Mouse (Mus musculus) MEL (cell line): ENCODE results near the gene Lhx2. TPM values are rescaled to one million over a fixed set of nuclear protein-coding genes. Genes with fewer than 3 reads are reported as not detected.

Experiments
- DNase-seq: peaks from one replicate; pipeline ENCODE4 v3.0.0; 2011; ENCODE audit warnings: low read depth, low spot score
- H3K27ac ChIP-seq: 2 replicates; pipeline ENCODE4 v1.5.1; 2012; ENCODE audit warnings: low read depth, mild to moderate bottlenecking, control low read depth, low read length, moderate library complexity; ENCODE audit not compliant: control insufficient read depth
- H3K27me3 ChIP-seq, 2 experiments: fragments of 150-350 bp in 1 of 2; sonication (generic) in 1 of 2; 2 replicates each; pipeline ENCODE4 v1.6.1; 2012; ENCODE audit warnings: low read length in 2 of 2, mild to moderate bottlenecking in 2 of 2, improper control_type of control experiment in 1 of 2, moderate library complexity in 1 of 2; ENCODE audit not compliant: insufficient read depth in 2 of 2, control insufficient read depth in 1 of 2
- H3K36me3 ChIP-seq, 2 experiments: 2 replicates each; pipeline ENCODE4 v1.6.1; 2012 to 2014; ENCODE audit warnings: low read length in 2 of 2, improper control_type of control experiment in 1 of 2, inconsistent platforms in 1 of 2, mild to moderate bottlenecking in 1 of 2; ENCODE audit not compliant: insufficient read depth in 2 of 2, control insufficient read depth in 1 of 2
- H3K4me1 ChIP-seq, 2 experiments: fragments of 150-350 bp in 1 of 2; sonication (generic) in 1 of 2; 2 replicates each; pipeline ENCODE4 v1.6.1; 2012; ENCODE audit warnings: low read length in 2 of 2, improper control_type of control experiment in 1 of 2, mild to moderate bottlenecking in 1 of 2; ENCODE audit not compliant: insufficient read depth in 2 of 2, control insufficient read depth in 1 of 2
- H3K4me3 ChIP-seq, 2 experiments: fragments of 150-350 bp in 1 of 2; sonication (generic) in 1 of 2; 2 replicates each; pipeline ENCODE4 v1.5.1; 2012; ENCODE audit warnings: low read depth in 2 of 2, low read length in 2 of 2, mild to moderate bottlenecking in 2 of 2, moderate library complexity in 2 of 2, control low read depth in 1 of 2, improper control_type of control experiment in 1 of 2; ENCODE audit not compliant: control insufficient read depth in 1 of 2, insufficient read depth in 1 of 2
- H3K79me2 ChIP-seq: 2 replicates; pipeline ENCODE4 v1.6.1; 2012; ENCODE audit warnings: mild to moderate bottlenecking, low read length, moderate library complexity; ENCODE audit not compliant: control insufficient read depth, poor library complexity, insufficient read depth
- H3K9ac ChIP-seq: 2 replicates; pipeline ENCODE4 v1.6.1; 2012; ENCODE audit warnings: low read depth, mild to moderate bottlenecking, control low read depth, low read length, moderate library complexity; ENCODE audit not compliant: control insufficient read depth, poor library complexity, severe bottlenecking
- H3K9me3 ChIP-seq: fragments of 150-350 bp; sonication (generic); replicated peaks from 2 replicates; pipeline ENCODE4 v1.6.1; 2012; ENCODE audit warnings: mild to moderate bottlenecking, low read length, improper control_type of control experiment, moderate library complexity; ENCODE audit not compliant: insufficient read depth
- BHLHE40 ChIP-seq: IDR thresholded peaks from 2 replicates; pipeline ENCODE4 v1.6.1; 2012; ENCODE audit warnings: low read depth, mild to moderate bottlenecking, inconsistent platforms, low read length, improper control_type of control experiment, borderline replicate concordance
- CHD1 ChIP-seq: IDR thresholded peaks from 2 replicates; pipeline ENCODE4 v1.6.1; 2012; ENCODE audit warnings: low read depth, mild to moderate bottlenecking, inconsistent platforms, low read length, improper control_type of control experiment
- ETS1 ChIP-seq: IDR thresholded peaks from 2 replicates; pipeline ENCODE4 v1.6.1; 2012; ENCODE audit warnings: low read depth, mild to moderate bottlenecking, inconsistent platforms, low read length, improper control_type of control experiment, moderate library complexity
- MEF2A ChIP-seq: IDR thresholded peaks from 2 replicates; pipeline ENCODE4 v1.6.1; 2014; ENCODE audit warnings: low read depth, mild to moderate bottlenecking, inconsistent platforms, low read length, improper control_type of control experiment; ENCODE audit not compliant: poor library complexity, insufficient replicate concordance, severe bottlenecking; ENCODE audit errors: extremely low read depth
- MYB ChIP-seq: IDR thresholded peaks from 2 replicates; pipeline ENCODE4 v1.6.1; 2011; ENCODE audit warnings: mild to moderate bottlenecking, low read depth, low read length, improper control_type of control experiment
- NELFE ChIP-seq: IDR thresholded peaks from 2 replicates; pipeline ENCODE4 v1.6.1; 2011; ENCODE audit warnings: low read depth, low read length, improper control_type of control experiment
- SIN3A ChIP-seq: IDR thresholded peaks from 2 replicates; pipeline ENCODE4 v1.6.1; 2012; ENCODE audit warnings: low read length, improper control_type of control experiment, inconsistent platforms
- UBTF ChIP-seq: IDR thresholded peaks from 2 replicates; pipeline ENCODE4 v1.6.1; 2012; ENCODE audit warnings: low read depth, mild to moderate bottlenecking, inconsistent platforms, low read length, improper control_type of control experiment, moderate library complexity, borderline replicate concordance; ENCODE audit not compliant: insufficient read depth
- ZC3H11A ChIP-seq: IDR thresholded peaks from 2 replicates; pipeline ENCODE4 v1.6.1; 2012; ENCODE audit warnings: low read depth, mild to moderate bottlenecking, inconsistent platforms, low read length, improper control_type of control experiment
- ZMIZ1 ChIP-seq: IDR thresholded peaks from 2 replicates; pipeline ENCODE4 v1.6.1; 2012; ENCODE audit warnings: low read depth, mild to moderate bottlenecking, inconsistent platforms, low read length, improper control_type of control experiment, moderate library complexity
- polyA plus RNA-seq, 2 experiments: library from polyadenylated mRNA; stranded (reverse) in 1 of 2; unstranded in 1 of 2; fragments of >175 nt in 1 of 2; fragments of >200 nt in 1 of 2; gene quantifications; 2 replicates each; pipeline versions ENCODE4 v1.2.1 to v1.2.4; 2012; ENCODE audit warnings: low replicate concordance in 2 of 2, low read depth in 1 of 2; ENCODE audit not compliant: insufficient read length in 2 of 2, insufficient read depth in 1 of 2, missing spikeins in 1 of 2
- total RNA-seq: library from RNA; depleted of rRNA; stranded (reverse); fragments of 300-350 nt; gene quantifications from 2 replicates; pipeline ENCODE4 v1.2.3, GENCODE M21; 2012

Gene Lhx2
- total and polyA plus RNA-seq, 3 experiments, result 0.12 TPM; not detected in 2

- TF ChIP-seq MEF2A, result no peak
- TF ChIP-seq ETS1, result no peak
These were observed 26.2 kb upstream of the Lhx2 start (continued) for GRCm38 (mm10) chr2:38312921-38313320.

- no peaks in the 10 kb centered on the region for H3K9me3 ChIP-seq
- no peak overlapping the region for H3K27ac ChIP-seq
- H3K9ac ChIP-seq, result no peak overlapping the region
These were observed 25.7 kb upstream of the Lhx2 start for GRCm38 (mm10) chr2:38313399-38313798.

GRCm38 (mm10) chr2:38319086-38319485 lies 20.0 kb upstream of the Lhx2 start:
- H3K4me3 ChIP-seq, result no peak overlapping the region
- no peak for DNase-seq

More at GRCm38 (mm10) chr2:38313399-38313798, 25.7 kb upstream of the Lhx2 start:
- H3K27me3 ChIP-seq, result no peaks in the 10 kb centered on the region
- TF ChIP-seq SIN3A (no peak), BHLHE40 (no peak), ZC3H11A (no peak), UBTF (no peak)
- no peaks in the 10 kb centered on the region for H3K79me2 ChIP-seq
- DNase-seq, result peak; percentile 32
- H3K4me3 ChIP-seq, result no peak overlapping the region
- H3K36me3 ChIP-seq, result no peaks in the 10 kb centered on the region
- H3K4me1 ChIP-seq, result no peaks in the 10 kb centered on the region

GRCm38 (mm10) chr2:38320911-38321310 lies 18.2 kb upstream of the Lhx2 start:
- Histone ChIP-seq H3K4me1 (no peaks in the 10 kb centered on the region), H3K4me3 (no peak overlapping the region), H3K79me2 (no peaks in the 10 kb centered on the region), H3K27me3 (peaks cover 2 to 4% of the 10 kb centered on the region in 2 experiments; a peak in 3 of 4 replicates), H3K27ac (no peak overlapping the region), H3K36me3 (no peaks in the 10 kb centered on the region), H3K9ac (no peak overlapping the region), H3K9me3 (no peaks in the 10 kb centered on the region)
- TF ChIP-seq CHD1, result no peak
- DNase-seq, result no peak

More at GRCm38 (mm10) chr2:38319086-38319485, 20.0 kb upstream of the Lhx2 start:
- Histone ChIP-seq H3K9ac (no peak overlapping the region), H3K9me3 (no peaks in the 10 kb centered on the region), H3K4me1 (no peaks in the 10 kb centered on the region), H3K27me3 (no peaks in the 10 kb centered on the region), H3K36me3 (no peaks in the 10 kb centered on the region), H3K27ac (no peak overlapping the region), H3K79me2 (no peaks in the 10 kb centered on the region)
- TF ChIP-seq MEF2A (no peak), NELFE (no peak), MYB (no peak), ZMIZ1 (no peak)
